Mouse (Mus musculus): ENCODE data around the gene Lcorl.
"Not testable (repeated sequence)": the region's sequence is repeated elsewhere in the genome, so short reads cannot be mapped to it uniquely, and the experiment has no call there.

Lcorl gene

DNA sequence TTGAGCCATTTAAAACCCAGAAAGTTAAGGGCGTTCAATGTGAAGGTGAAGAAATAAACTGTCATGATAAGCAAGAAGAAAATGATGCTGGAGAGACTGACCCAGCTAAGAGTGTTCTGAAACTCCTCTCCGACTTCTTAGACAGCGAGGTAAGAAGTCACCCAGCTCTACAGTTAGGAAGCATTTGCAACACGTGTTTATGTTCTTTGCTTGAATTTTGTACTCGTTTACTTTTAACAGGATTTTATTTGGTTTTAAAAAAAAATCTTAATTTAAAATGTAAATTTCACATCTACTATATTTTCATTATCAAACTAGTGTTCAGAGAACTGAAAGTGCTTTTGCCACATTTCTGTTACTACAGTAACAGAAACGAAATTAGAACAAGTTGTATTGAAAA is 165.7 kb downstream of the Lcorl start:
- DNase-seq, result no peak

DNA sequence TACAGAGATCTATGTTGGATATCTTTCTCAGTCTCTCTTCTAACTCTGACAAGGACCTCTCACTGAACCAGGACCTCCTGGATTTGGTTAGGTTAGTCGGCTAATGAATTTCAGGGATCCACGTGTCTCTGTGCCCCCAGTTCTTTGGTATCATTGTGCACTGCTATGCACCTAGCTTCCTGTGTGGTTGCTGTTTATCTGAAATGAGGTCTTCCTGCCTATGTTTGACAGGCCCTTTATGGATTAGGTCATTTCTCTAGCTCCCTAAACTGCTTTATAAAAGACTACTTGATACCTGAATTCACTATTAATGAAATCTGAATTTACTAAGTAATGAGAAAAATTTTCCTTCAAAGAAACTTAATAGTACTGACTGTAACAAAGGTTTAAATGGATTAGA is 166.6 kb downstream of the Lcorl start:
- DNase-seq, result no peak

DNA sequence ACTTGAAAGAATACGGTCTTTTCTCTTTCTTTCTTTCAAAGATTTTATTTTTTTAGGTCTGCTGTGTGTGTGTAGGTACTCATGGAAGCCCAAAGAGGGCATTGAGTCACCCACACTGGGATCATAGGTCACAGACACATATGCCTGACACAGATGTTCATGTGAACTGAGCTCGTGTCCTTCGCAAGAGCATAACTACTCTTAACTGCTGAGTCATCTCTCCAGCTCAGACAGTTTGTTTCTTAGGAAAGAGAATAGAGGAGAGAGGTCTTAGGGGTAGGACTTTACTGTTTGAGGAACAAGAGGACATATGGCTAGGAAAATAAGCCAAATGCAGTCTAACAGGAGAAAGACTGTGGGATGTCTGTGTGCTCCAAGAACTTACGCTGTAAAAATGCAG is 168.3 kb downstream of the Lcorl start:
- no peak for DNase-seq

DNA sequence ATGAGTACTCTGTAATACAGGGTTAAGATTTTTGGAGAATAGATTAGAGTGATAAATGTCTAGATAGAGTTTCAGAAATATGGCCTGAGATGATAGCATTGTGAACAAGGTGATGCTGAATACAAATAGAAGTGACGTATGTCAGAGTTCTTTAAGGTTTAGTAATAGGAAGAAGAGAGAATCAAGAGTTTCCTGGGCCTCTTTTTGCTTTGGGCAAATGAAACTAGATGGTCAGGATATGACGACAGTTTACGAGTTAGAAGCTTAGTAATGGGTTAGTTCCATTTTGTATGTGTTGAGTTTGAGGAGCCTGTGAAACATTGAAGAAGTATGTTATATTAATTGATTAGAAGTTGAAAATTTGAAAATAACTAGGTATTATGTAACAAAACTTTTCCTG is 171.2 kb downstream of the Lcorl start:
- DNase-seq, result no peak

DNA sequence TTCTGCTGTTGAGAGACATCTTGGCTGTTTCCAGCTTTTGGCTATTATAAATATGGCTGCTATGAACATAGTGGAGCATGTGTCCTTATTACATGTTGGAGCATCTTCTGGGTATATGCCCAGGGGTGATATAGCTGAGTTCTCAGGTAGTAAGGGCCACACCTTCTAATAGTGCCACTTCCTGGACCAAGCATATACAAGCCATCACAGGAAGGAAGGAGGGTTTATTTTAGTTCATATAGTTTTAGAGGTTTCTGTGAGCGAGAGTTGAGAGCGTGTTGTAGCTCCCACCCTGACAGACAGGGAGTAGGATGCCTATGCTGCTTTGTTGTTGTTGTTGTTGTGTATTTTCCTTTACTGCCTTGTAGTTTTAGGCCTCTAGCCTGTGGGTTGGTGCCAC is 172.2 kb downstream of the Lcorl start:
- DNase-seq, result no peak

DNA sequence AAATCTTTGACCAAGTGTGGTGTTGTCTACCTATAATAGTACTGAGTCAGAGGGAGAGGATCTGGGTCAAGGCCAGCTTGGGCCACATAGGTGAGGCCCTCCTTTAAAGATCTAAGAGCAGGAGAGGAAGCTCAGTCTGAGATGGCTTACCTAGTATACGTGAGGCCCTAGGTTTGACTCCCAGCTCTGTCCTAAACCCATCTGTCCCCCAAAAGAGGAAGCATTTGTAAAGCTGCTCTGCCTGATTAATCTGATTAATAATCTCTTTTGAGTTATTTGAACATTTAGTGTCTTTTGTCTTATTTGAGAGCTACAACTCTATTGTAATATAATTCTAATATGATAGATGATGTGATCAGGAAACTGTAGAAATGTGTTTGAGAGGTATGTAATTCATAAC is 174.0 kb downstream of the Lcorl start:
- DNase-seq, result no peak

DNA sequence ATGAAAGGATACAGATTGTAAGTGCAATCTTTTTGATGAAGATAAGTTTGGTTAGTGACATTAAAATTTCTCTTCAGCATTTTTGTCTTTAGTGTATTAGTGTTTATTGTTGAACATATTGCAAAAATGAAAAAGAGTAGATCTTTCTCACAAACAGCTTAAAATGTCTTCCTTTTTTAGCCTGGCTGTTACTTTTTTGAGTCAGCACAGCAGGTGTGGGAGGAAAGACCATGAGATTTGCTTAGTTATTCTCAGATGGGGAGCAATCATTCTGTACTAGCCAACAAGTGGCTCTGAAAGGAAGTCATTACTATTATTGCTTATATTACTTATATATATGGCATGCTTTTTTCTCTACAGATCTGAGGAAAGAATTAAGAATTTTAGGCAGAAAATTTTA is 177.5 kb downstream of the Lcorl start:
- DNase-seq, result no peak

DNA sequence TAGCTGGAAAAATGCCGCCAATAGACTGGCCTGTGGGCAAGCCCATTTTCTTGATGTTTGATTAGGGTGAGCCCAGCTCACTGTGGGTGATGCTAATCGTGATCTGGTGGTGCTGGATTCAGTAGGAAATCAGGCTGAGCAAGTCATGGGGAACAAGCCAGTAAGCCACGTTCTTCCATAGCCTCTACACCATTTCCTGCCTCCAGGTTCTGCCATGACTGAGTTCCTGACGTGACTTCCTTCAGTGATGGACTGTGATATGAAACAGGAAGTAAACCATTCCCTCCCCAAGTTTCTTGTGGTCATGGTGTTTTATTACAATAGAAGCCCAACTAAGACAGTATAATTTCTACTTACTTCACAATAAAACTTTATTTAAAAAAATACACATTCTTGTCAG is 179.8 kb downstream of the Lcorl start:
- DNase-seq, result no peak

DNA sequence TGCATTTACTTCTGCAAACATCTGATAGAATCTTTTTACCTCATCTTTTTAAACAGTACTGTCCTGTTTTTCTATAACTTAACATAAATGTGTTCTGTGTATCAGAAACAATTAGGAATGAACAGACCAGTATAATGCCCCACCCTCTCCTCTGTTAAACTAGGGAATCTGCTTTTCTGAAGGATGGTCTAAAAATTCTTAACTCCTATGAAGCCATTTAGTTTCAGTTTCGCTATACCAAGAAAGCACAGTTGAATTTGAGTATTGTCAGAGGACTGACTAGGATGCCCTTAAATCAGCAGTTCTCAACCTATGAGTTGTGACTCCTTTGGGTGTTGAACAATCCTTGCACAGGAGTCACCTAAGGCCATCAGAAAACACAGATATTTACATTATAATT is 182.4 kb downstream of the Lcorl start:
- no peak for DNase-seq

DNA sequence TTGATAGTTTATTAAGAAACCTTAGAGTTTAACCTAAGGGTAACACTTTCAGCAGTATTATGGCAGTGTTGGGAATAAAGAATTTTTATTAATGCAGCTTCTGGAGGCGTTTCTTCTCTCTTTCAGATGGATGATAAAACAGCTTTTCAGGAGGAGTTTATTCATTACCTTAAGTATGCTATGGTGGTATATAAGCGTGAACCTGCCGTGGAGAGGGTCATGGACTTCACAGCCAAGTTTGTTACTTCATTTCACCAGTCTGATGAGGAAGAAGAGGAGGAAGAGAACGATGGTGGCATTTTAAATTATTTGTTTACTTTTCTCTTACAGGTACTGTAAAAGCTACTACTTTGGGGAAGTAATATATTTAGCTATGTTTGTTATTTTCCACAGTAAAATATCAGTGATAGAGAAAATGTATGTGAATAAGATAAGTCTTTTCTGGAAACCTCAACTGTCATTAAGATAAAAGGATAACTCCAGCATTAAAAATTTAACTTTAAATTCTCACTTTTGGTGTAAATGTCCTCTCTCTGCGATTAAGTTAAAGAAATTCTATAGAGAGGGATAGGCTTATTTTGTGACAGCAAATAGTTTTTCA is 186.4 kb downstream of the Lcorl start:
- no peak for DNase-seq

DNA sequence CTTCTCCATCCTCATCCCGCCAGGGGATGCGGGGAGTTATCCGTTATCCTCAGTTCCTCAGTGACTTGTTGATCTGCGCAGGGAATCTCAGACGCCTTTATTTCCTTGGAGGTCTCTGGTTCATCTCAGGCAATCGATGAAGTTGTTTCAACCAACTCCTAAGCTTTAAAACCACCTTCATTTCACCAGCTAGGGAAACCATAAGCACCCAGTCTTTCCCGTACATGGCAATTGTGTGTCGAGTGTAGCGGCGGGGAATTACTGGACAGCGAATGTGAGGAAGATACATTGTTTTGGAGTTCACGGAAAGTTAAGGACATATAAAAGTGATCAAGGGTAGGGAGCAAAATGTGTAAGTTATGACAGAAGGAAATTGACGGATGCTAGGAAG is 187.1 kb downstream of the Lcorl start:
- no peak for DNase-seq

DNA sequence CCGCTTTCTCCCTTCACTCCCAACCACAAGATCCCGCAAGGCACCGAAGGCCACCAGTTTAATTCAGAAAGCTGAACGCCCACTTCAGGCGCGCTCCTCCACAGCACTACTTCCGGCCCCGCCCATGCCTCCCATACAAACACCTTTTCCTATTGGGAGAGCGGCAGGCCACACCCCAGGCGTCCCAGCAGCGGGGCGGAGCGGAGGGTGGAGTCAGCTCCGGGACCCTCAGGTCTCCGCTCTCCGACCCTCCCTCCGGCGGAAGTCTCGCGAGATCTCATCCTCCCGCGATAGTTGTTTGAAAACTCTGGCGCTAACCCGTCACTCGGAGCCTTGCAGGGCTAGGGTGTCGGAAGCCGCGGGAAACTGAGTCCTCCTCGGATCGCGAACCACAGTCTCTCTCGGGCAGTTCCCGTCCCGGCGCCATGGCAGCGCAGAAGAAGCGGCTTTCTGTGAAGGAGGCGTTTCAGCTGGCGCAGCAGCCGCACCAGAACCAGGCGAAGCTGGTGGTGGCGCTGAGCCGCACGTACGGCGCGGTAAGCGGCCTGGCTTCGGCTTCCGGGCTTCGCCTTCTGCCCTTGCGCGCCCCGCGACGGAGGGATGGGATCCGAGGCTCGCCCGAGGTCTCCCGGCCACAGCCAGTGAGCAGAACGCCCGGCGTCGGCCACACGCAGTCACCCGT is 187.7 kb downstream of the Lcorl start, which contains the start of gene Ncapg:
Gene Ncapg, plus strand, starts transcription at position 322 of the 682 bp plus-strand sequence.
- DNase-seq, result peak; percentile 98 to 99

DNA sequence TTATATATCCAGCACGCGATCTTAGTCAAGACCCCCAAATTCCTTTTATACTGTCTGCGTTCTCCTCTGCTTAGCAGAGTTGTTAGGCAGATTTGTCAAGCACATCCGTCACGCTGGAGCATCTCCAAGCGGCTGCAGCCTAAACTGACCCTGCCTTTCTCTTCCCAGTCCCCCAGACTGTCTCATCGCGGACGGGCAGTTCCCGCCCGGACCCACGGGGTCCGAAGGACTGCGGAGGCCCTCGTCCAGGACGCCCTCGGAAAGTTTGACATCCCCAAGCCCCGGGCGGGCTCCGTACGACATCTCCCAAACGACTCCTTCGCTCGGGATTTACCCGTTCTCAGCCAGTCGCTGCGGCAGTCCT is 188.2 kb downstream of the Lcorl start:
- no peak for DNase-seq

DNA sequence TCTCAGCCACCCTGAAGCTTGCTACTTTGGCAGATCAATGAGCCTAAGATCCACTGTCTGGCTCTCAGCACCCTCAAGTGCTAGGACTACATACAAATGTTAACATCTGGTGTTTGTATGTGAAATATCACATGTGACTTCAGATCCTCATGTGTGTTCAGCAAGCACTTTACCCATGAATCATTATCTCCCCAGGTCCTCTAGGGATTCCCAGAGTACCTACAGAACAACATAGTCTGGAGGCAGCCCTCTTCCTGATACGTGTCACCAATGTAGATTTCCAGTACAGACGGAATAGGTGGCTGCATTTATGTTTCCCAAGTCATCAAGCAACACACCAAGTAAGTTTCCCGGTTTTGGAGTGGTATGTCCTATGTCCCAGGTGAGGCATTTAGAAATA is 188.6 kb downstream of the Lcorl start:
- DNase-seq, result peak in 1 of 2 experiments; percentile 14

DNA sequence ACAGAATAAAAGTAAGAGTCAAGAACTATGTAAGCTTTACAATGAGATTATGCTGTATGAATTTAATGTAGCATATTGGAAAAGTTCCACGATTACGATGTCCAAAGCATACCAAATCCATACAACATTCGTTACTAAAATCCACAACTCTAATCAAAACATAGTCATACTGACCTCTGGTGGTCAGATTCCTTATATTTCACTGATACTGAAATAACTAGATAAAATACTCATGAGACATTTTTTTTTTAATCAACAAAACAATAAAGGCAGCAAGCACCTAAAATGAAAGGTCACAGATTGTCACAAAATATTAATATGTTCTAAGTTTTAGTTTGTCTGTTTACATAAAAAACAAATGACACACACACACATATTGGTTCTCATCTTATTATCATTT is 189.1 kb downstream of the Lcorl start:
- DNase-seq, result no peak

DNA sequence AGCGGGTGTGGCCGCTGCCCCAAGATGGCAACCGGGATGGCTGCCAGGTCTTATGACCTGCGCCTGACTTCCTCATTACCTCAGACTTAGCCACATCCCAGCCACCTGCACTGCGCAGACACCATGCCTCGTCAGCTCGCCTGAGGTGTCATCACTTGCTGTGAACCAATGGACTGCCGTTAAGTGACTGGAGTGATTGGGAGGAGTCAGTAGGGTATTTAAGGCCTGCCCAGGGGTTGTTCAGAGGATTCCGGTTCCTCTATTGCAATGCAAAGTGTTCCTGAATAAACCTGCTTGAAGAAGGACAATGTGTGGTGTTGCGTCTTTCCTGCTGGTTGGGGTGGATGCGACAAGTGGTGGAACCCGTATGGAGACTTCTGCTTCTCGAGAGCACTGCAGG is 199.0 kb downstream of the Lcorl start:
- DNase-seq, result not testable (repeated sequence)

DNA sequence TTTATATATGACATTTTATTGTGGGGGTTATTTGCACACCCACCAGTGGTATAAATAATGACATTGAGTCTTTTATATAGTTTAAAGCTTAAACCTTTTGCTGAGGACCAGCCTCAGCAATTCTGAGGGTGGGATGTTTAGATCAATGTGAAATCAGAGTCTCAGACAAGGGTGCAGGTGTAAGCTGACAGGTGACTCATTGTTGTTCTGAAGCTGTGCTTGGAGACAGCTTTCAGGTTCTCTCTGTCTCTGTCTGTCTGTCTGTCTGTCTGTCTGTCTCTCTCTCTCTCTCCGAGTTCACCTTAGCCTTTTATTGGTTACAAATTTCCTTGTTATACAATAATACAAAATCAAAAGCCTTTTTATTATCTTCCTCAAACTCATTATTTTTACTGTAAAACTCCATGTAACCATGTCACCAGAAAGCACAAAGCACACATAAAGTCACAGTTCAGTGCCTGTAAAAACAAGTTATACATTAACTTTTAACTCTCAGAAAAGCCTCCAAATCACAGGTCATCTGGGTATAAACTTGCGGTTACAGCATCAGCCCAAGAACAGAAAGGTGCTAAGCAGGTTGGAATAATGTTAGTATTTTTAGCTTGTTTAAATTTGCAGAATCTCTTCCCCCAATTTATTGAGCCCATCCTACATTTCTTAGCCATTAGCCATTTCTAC is 206.2 kb downstream of the Lcorl start:
- DNase-seq, result no peak

Data from cerebellum, adult 18-20 months (tissue).